Mouse (Mus musculus) lung, embryonic 16.5 days (tissue): Measurements from ENCODE around the gene Slc43a3. TPM values are rescaled to one million over a fixed set of nuclear protein-coding genes. Genes with fewer than 3 reads are reported as not detected.

Experiments
- ATAC-seq: fragments of 200-750 bp; cut with Nextera tagmentation; 2 replicates; pipeline ENCODE4 v1.8.0; 2017; ENCODE audit warnings: low read depth, mild to moderate bottlenecking, moderate library complexity
- H3K27ac ChIP-seq: fragments of 300-500 bp; sonication (generic); 2 replicates; pipeline ENCODE4 v1.5.1; 2014; ENCODE audit warnings: mild to moderate bottlenecking, control low read depth, low read length
- H3K27me3 ChIP-seq: fragments of 300-500 bp; sonication (generic); 2 replicates; pipeline ENCODE4 v1.6.1; 2014; ENCODE audit warnings: low read depth, low read length, mixed read lengths; ENCODE audit not compliant: control insufficient read depth, insufficient read depth
- H3K36me3 ChIP-seq: fragments of 300-500 bp; sonication (generic); 2 replicates; pipeline ENCODE4 v1.6.1; 2014; ENCODE audit warnings: low read length; ENCODE audit not compliant: control insufficient read depth, insufficient read depth
- H3K4me1 ChIP-seq: fragments of 300-500 bp; sonication (generic); replicated peaks from 2 replicates; pipeline ENCODE4 v1.6.1; 2014; ENCODE audit warnings: low read length, mixed read lengths; ENCODE audit not compliant: control insufficient read depth, insufficient read depth
- H3K4me2 ChIP-seq: fragments of 300-500 bp; sonication (generic); 2 replicates; pipeline ENCODE4 v1.6.1; 2014; ENCODE audit warnings: low read depth, low read length, control low read depth
- H3K4me3 ChIP-seq: fragments of 300-500 bp; sonication (generic); 2 replicates; pipeline ENCODE4 v1.5.1; 2014; ENCODE audit warnings: mild to moderate bottlenecking, low read length, control low read depth
- H3K9ac ChIP-seq: fragments of 300-500 bp; sonication (generic); 2 replicates; pipeline ENCODE4 v1.6.1; 2014; ENCODE audit warnings: low read length, control low read depth
- H3K9me3 ChIP-seq: fragments of 300-500 bp; sonication (generic); 2 replicates; pipeline ENCODE4 v1.6.1; 2016; ENCODE audit warnings: low read length; ENCODE audit not compliant: control insufficient read depth
- WGBS: fragments of 180-500 bp; shearing (Covaris S2); extraction: QIAGEN DNeasy Blood & Tissue Kit; methylation state at CpG from one replicate; pipeline ENCODE4 v1.1.7; 2014; 5-methylcytosine and 5-hydroxymethylcytosine counted together
- microRNA-seq: library from miRNA; unstranded; fragments of <30 nt; microRNA quantifications from one replicate; pipeline ENCODE4, GENCODE M21; 2016
- polyA plus RNA-seq: library from polyadenylated mRNA; unstranded; fragments of >200 nt; fragmentation: Nextera tagmentation; extraction: Ambion mirVana; gene quantifications from 2 replicates; pipeline ENCODE4 v1.2.1, GENCODE M21; 2015

Gene Slc43a3
- polyA plus RNA-seq, 1 experiment from 2014 or later, result 87.3 TPM

DNA sequence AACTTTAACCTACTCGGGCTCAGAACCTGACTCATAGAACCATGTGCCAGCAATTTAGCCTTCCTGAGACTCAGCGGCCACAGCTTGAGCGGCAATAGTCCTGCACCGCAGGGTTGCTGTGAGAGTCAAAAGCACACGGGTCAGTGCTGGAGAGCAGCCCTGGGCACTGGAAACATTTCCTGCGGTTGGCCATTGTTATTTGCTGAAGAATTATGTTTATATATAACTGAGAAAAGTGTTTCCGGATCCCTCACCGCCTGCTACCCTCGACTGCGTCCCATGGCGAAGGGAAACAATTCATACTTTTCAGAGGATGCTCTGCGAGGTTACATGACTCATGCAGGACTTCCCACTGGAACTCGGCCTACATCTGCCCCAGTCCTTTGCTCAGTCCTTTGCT is 65.1 kb downstream of the Slc43a3 start:
- no peak overlapping the region for H3K4me2 ChIP-seq
- H3K36me3 ChIP-seq, result no peaks in the 10 kb centered on the region
- ATAC-seq, result peak; percentile 72
- H3K9ac ChIP-seq, result no peak overlapping the region
- H3K4me1 ChIP-seq, result peaks cover 2% of the 10 kb centered on the region; the same call in 1 of the 2 replicates
- peak overlapping the region; percentile 73 for H3K27ac ChIP-seq
- H3K27me3 ChIP-seq, result no peaks in the 10 kb centered on the region
- H3K4me3 ChIP-seq, result no peak overlapping the region
- no peaks in the 10 kb centered on the region for H3K9me3 ChIP-seq
- WGBS, result 62% methylated on average over 13 of the region's 13 CpGs

DNA sequence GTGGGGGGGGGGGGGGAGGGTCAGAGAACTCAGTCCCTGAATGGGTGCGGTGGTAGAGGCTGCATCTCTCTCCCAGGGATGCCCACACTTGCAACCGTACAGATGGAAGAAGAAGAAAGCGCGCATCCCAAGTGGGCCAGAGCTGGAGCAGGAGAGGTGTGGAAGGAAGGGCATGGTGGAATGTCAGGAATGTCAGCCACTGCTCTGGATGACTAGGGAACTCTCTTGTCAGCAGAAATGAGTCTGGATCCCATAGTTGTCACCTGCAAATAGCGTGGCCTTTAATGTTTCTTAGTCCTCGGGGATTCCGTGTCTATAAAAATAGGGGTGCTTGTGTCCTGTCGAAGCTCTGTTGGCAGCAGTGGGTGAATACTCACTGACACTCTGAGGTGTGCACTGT is 66.2 kb downstream of the Slc43a3 start:
- no peaks in the 10 kb centered on the region for H3K9me3 ChIP-seq
- H3K36me3 ChIP-seq, result no peaks in the 10 kb centered on the region
- H3K4me1 ChIP-seq, result peaks cover 2% of the 10 kb centered on the region; the same call in 1 of the 2 replicates
- H3K27ac ChIP-seq, result no peak overlapping the region
- no peak overlapping the region for H3K9ac ChIP-seq
- ATAC-seq, result no peak
- H3K4me3 ChIP-seq, result no peak overlapping the region
- WGBS, result 48% methylated on average over 8 of the region's 8 CpGs
- no peaks in the 10 kb centered on the region for H3K27me3 ChIP-seq
- no peak overlapping the region for H3K4me2 ChIP-seq

- H3K4me1 ChIP-seq, result peaks cover 2% of the 10 kb centered on the region; the same call in 1 of the 2 replicates
- no peaks in the 10 kb centered on the region for H3K9me3 ChIP-seq
- H3K9ac ChIP-seq, result no peak overlapping the region
- WGBS, result 80% methylated on average over 4 of the region's 4 CpGs
- no peak for ATAC-seq
- no peak overlapping the region for H3K4me3 ChIP-seq
- H3K27ac ChIP-seq, result no peak overlapping the region
- H3K36me3 ChIP-seq, result no peaks in the 10 kb centered on the region
- no peak overlapping the region for H3K4me2 ChIP-seq
- H3K27me3 ChIP-seq, result no peaks in the 10 kb centered on the region
Measured at GRCm38 (mm10) chr2:85004341-85004740, 68.0 kb downstream of the Slc43a3 start.

DNA sequence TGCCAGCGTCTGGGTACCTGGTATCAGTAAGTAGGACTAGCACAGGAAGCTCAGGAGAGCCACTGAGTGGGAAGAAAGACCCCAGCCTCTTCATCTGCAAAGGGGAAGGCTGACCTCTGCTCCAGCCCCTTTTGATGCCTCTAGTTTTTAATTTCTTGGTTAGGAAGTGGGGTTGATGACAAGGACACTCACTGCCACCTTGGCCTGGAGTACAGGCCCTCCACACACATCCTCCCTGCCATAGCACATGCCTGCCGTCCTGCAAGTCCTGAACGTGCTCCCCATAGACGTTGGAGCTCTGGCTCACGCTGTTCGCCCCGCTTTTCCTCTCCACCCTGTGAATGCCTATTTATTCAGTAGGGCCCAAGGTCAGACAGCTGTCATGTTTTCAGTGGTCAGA is 70.2 kb downstream of the Slc43a3 start:
- Histone ChIP-seq H3K27ac (no peak overlapping the region), H3K9ac (no peak overlapping the region), H3K4me1 (peaks cover 1% of the 10 kb centered on the region), H3K9me3 (no peaks in the 10 kb centered on the region), H3K27me3 (no peaks in the 10 kb centered on the region), H3K4me3 (no peak overlapping the region), H3K36me3 (no peaks in the 10 kb centered on the region), H3K4me2 (no peak overlapping the region)
- 71% methylated on average over 7 of the region's 7 CpGs for WGBS
- no peak for ATAC-seq

DNA sequence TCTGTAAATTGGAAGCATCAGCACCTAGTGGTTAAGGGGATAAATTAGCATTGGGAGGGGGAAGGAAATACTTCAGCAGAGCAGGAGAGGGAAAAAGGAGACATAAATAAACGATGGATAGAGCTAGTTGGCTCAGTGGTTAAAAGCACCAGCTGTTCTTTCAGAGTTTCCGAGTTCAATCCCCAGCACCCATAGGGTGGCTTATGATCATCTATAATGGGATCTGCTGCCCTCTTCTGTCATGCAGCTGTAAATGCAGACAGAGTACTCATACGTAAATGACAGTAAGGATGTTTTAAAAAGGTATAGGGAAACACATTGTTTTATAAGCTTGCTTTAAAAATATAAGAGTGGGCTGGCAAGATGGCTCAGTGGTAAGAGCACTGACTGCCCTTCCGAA is 71.3 kb downstream of the Slc43a3 start:
- H3K36me3 ChIP-seq, result no peaks in the 10 kb centered on the region
- H3K9ac ChIP-seq, result no peak overlapping the region
- H3K27me3 ChIP-seq, result no peaks in the 10 kb centered on the region
- H3K4me3 ChIP-seq, result no peak overlapping the region
- no peak overlapping the region for H3K27ac ChIP-seq
- WGBS, result 14% methylated on average over 4 of the region's 4 CpGs
- H3K9me3 ChIP-seq, result no peaks in the 10 kb centered on the region
- no peak overlapping the region for H3K4me2 ChIP-seq
- peaks cover 6% of the 10 kb centered on the region for H3K4me1 ChIP-seq
- ATAC-seq, result no peak

Small RNA genes lying within 50 kb of the gene (microRNA-seq; reads per million reads assigned to microRNA genes)
- gene Gm24332, result not detected

Other genes starting within 250 kb of the Slc43a3 start
- 24.2 and 28.2 TPM in 2 replicates for gene Zdhhc5, start 221.4 kb upstream of the Slc43a3 start, polyA plus RNA-seq
- 28.3 and 28.6 TPM in 2 replicates for gene Clp1, start 209.2 kb upstream of the Slc43a3 start, polyA plus RNA-seq
- gene Ypel4, start 202.5 kb upstream of the Slc43a3 start, polyA plus RNA-seq, result 5.2 and 6.9 TPM in 2 replicates
- gene Gm19426, start 192.9 kb upstream of the Slc43a3 start, polyA plus RNA-seq, result 7.1 and 7.4 TPM in 2 replicates
- 143 and 153 TPM in 2 replicates for gene Serping1, start 161.1 kb upstream of the Slc43a3 start, polyA plus RNA-seq
- gene Ube2l6, start 137.8 kb upstream of the Slc43a3 start, polyA plus RNA-seq, result 76.0 and 82.9 TPM in 2 replicates
- gene Smtnl1, start 113.9 kb upstream of the Slc43a3 start, polyA plus RNA-seq, result 0.70 and 0.77 TPM in 2 replicates
- 36.9 and 39.3 TPM in 2 replicates for gene Timm10, start 109.6 kb upstream of the Slc43a3 start, polyA plus RNA-seq
- 16.5 and 20.4 TPM in 2 replicates for gene Slc43a1, start 97.7 kb upstream of the Slc43a3 start, polyA plus RNA-seq
- gene Rtn4rl2, start 49.9 kb upstream of the Slc43a3 start, polyA plus RNA-seq, result 0.16 and 0.31 TPM in 2 replicates
- gene Prg2, start 43.9 kb downstream of the Slc43a3 start, polyA plus RNA-seq, result 0.78 TPM in 1 of 2 replicates, not detected in the other
- gene Prg3, start 51.6 kb downstream of the Slc43a3 start, polyA plus RNA-seq, result not detected in 2 replicates
- 260 and 271 TPM in 2 replicates for gene Ssrp1, start 100.7 kb downstream of the Slc43a3 start, polyA plus RNA-seq
- gene P2rx3, start 100.9 kb downstream of the Slc43a3 start, polyA plus RNA-seq, result 0.55 and 0.87 TPM in 2 replicates
- gene Tnks1bp1, start 111.4 kb downstream of the Slc43a3 start, polyA plus RNA-seq, result 56.5 and 65.8 TPM in 2 replicates
- gene Aplnr, start 199.6 kb downstream of the Slc43a3 start, polyA plus RNA-seq, result 172 and 194 TPM in 2 replicates